Mouse (Mus musculus) bone marrow, adult 2 months (tissue): ENCODE measurements around the gene Gm42417.

Source experiments
- CTCF ChIP-seq: fragments of 200-500 bp; IDR thresholded peaks from 2 replicates; pipeline ENCODE4 v1.5.1; 2011; ENCODE audit warnings: low read length, control low read depth; ENCODE audit not compliant: control insufficient read depth, insufficient read depth
- POLR2A ChIP-seq: fragments of 200-500 bp; IDR thresholded peaks from 2 replicates; pipeline ENCODE4 v1.6.1; 2011; ENCODE audit warnings: low read depth, mild to moderate bottlenecking, control low read depth, low read length, borderline replicate concordance; ENCODE audit not compliant: control insufficient read depth

GRCm38 (mm10) chr1:36570320-36570719, 31.1 kb upstream of the Gm42417 start:
- TF ChIP-seq CTCF (no peak), POLR2A (no peak)
